Comparison of ENCODE assay signal across 8 mouse cellular contexts in the genomic region with DNA sequence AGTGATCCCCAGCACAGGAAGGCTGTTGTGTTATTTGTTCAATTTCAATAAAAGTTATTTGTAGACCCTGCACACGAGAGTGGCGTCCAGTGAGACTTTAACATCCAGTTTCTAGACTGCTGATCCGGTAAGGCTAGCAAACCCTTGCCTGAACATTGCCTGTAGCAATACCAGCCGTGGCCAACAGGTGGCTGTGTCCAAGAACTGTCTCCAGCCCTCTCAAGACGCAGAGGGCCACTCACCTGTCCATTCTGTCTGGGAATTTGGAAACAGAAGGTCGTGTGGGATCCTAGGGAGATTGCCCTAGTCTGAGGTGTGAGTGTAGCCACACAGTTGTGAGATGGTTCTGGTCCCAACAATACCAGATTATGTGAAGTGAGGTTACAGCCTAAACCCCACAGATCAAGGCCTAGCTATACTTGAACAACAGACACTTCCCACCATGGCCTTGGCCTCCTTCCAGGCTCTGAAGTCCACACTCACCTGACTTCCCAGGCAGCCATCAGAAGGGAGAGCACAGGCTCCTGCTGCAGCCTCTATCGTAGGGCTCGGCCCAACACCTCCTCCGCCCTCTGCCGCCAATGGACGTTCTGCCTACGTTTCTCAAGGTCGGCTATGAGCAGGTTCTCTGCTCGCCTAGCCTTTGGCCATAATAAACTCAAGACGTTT. TPM values are rescaled to one million over a fixed set of nuclear protein-coding genes. Genes with fewer than 3 reads are reported as not detected.
DNase-seq lines count a peak whose midpoint lies in the region; ATAC-seq lines count a peak whose summit lies in the region.

No protein-coding gene starts in this region.

- WGBS in heart, embryonic 13.5 days: 43% methylated on average over 15 of the region's 15 CpGs
- 47% methylated on average over 15 of the region's 15 CpGs for WGBS in lung, embryonic 16.5 days

- H3K9me3 ChIP-seq in heart, embryonic 13.5 days: no peaks in the 10 kb centered on the region
- no peaks in the 10 kb centered on the region for H3K9me3 ChIP-seq in lung, embryonic 16.5 days (ENCODE audit: control insufficient read depth, low read length)

- H3K36me3 ChIP-seq in heart, embryonic 13.5 days: peaks cover 39% of the 10 kb centered on the region
- H3K36me3 ChIP-seq in lung, embryonic 16.5 days (ENCODE audit: control insufficient read depth, insufficient read depth, low read length): peaks cover 15% of the 10 kb centered on the region

- no peak overlapping the region for H3K9ac ChIP-seq in heart, embryonic 13.5 days
- peak overlapping the region; percentile 43 for H3K9ac ChIP-seq in lung, embryonic 16.5 days (ENCODE audit: low read length)

- DNase-seq in CD8-positive naive resting alpha-beta T cell, adult 2 months (ENCODE audit: low read depth in 2 of 2, low spot score in 2 of 2): peak; percentile 67 to 68
- peak; percentile 78 for DNase-seq in ZHBTc4 (ENCODE audit: low read depth, low spot score)
- peak; percentile 81 for DNase-seq in embryo, embryonic 11 days
- DNase-seq in kidney, postnatal 36 days: peak; percentile 95 to 97
- peak; percentile 64 for DNase-seq in right cerebral cortex, postnatal 25 days

- peak overlapping the region; percentile 17; the same call in 1 of the 2 replicates for H3K4me3 ChIP-seq in heart, embryonic 13.5 days
- H3K4me3 ChIP-seq in lung, embryonic 16.5 days (ENCODE audit: low read length): peak overlapping the region; percentile 23

- ATAC-seq in heart, embryonic 13.5 days (ENCODE audit: extremely low read depth, insufficient number of reproducible peaks, low FRiP score, low TSS enrichment): no peak
- ATAC-seq in lung, embryonic 16.5 days (ENCODE audit: low read depth): no peak
- ATAC-seq in megakaryocyte-erythroid progenitor cell, adult 5-6 weeks (replicated peaks; ENCODE audit: low FRiP score, low TSS enrichment, poor library complexity, severe bottlenecking): no peak

- peaks cover 65% of the 10 kb centered on the region for H3K4me1 ChIP-seq in heart, embryonic 13.5 days
- H3K4me1 ChIP-seq in lung, embryonic 16.5 days (replicated peaks; ENCODE audit: control insufficient read depth, insufficient read depth, low read length): peaks cover 41% of the 10 kb centered on the region

- H3K27me3 ChIP-seq in heart, embryonic 13.5 days (replicated peaks): no peaks in the 10 kb centered on the region
- no peaks in the 10 kb centered on the region for H3K27me3 ChIP-seq in lung, embryonic 16.5 days (ENCODE audit: control insufficient read depth, insufficient read depth, low read depth, low read length)

- H3K27ac ChIP-seq in heart, embryonic 13.5 days (replicated peaks): peak overlapping the region; percentile 83
- H3K27ac ChIP-seq in lung, embryonic 16.5 days (ENCODE audit: low read length): peak overlapping the region; percentile 83

- H3K4me2 ChIP-seq in heart, embryonic 13.5 days: peak overlapping the region; percentile 81
- H3K4me2 ChIP-seq in lung, embryonic 16.5 days (ENCODE audit: low read depth, low read length): peak overlapping the region; percentile 47

RNA-seq across cellular contexts. Expression of a gene that starts 1.6 kb away (rescaled TPM):
- 94.0 and 104 TPM in 2 replicates for polyA plus RNA-seq in heart, embryonic 13.5 days (2015; fragmentation: Nextera tagmentation; extraction: Ambion mirVana)
- 101 and 102 TPM in 2 replicates for polyA plus RNA-seq in lung, embryonic 16.5 days (2015; fragmentation: Nextera tagmentation; extraction: Ambion mirVana)
- 7.6 and 23.6 TPM in 2 replicates for total RNA-seq in megakaryocyte-erythroid progenitor cell, adult 5-6 weeks (2014; fragmentation: Nextera tagmentation)
- total RNA-seq in megakaryocyte-erythroid progenitor cell, adult 5-6 weeks (2017): 5.4 and 8.3 TPM in 2 replicates

RNA-seq across cellular contexts. Expression of a gene that starts 3.1 kb away (rescaled TPM):
- polyA plus RNA-seq in heart, embryonic 13.5 days (2015; fragmentation: Nextera tagmentation; extraction: Ambion mirVana): 44.5 and 51.6 TPM in 2 replicates
- polyA plus RNA-seq in lung, embryonic 16.5 days (2015; fragmentation: Nextera tagmentation; extraction: Ambion mirVana): 35.6 and 41.6 TPM in 2 replicates
- total RNA-seq in megakaryocyte-erythroid progenitor cell, adult 5-6 weeks (2014; fragmentation: Nextera tagmentation): 27.2 and 33.6 TPM in 2 replicates
- total RNA-seq in megakaryocyte-erythroid progenitor cell, adult 5-6 weeks (2017): 15.6 and 26.1 TPM in 2 replicates

RNA-seq across cellular contexts. Expression of a gene that starts 10.6 kb away (rescaled TPM):
- 6.3 and 7.5 TPM in 2 replicates for polyA plus RNA-seq in heart, embryonic 13.5 days (2015; fragmentation: Nextera tagmentation; extraction: Ambion mirVana)
- 10.1 and 13.8 TPM in 2 replicates for polyA plus RNA-seq in lung, embryonic 16.5 days (2015; fragmentation: Nextera tagmentation; extraction: Ambion mirVana)
- total RNA-seq in megakaryocyte-erythroid progenitor cell, adult 5-6 weeks (2014; fragmentation: Nextera tagmentation): 1.1 and 5.9 TPM in 2 replicates
- 1.1 and 4.3 TPM in 2 replicates for total RNA-seq in megakaryocyte-erythroid progenitor cell, adult 5-6 weeks (2017)

RNA-seq across cellular contexts. Expression of a gene that starts 12.5 kb away (rescaled TPM):
- 13.9 and 14.6 TPM in 2 replicates for polyA plus RNA-seq in heart, embryonic 13.5 days (2015; fragmentation: Nextera tagmentation; extraction: Ambion mirVana)
- polyA plus RNA-seq in lung, embryonic 16.5 days (2015; fragmentation: Nextera tagmentation; extraction: Ambion mirVana): 22.3 and 23.0 TPM in 2 replicates
- total RNA-seq in megakaryocyte-erythroid progenitor cell, adult 5-6 weeks (2014; fragmentation: Nextera tagmentation): 46.2 and 49.0 TPM in 2 replicates
- total RNA-seq in megakaryocyte-erythroid progenitor cell, adult 5-6 weeks (2017): 15.8 and 25.8 TPM in 2 replicates

RNA-seq across cellular contexts. Expression of a gene that starts 14.4 kb away (rescaled TPM):
- polyA plus RNA-seq in heart, embryonic 13.5 days (2015; fragmentation: Nextera tagmentation; extraction: Ambion mirVana): 0.48 and 0.68 TPM in 2 replicates
- polyA plus RNA-seq in lung, embryonic 16.5 days (2015; fragmentation: Nextera tagmentation; extraction: Ambion mirVana): 0.97 and 1.6 TPM in 2 replicates
- total RNA-seq in megakaryocyte-erythroid progenitor cell, adult 5-6 weeks (2014; fragmentation: Nextera tagmentation): 5.1 and 9.4 TPM in 2 replicates
- total RNA-seq in megakaryocyte-erythroid progenitor cell, adult 5-6 weeks (2017): 0.61 and 3.3 TPM in 2 replicates
